Mouse (Mus musculus): ENCODE data around the gene Ipo5.

DNA sequence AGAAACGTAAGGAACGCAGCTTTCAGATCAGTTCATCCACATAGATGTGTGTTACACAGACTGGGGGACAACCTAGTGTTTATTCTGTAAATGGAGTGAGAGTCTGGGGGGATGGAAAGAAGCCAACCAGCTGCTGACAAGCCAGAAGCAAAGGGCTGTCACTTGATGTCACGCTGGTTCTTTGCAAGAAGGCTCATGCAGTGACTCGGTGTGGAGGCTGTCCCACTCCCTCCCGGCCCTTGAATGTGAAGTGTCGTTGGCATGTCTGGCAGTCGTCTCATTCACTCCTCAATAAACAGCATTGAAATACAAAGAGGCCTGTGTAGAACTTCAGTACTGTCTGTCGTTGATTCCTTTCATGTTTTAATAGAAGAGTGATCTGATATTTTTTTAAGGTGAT is 36.1 kb downstream of the Ipo5 start:
- TF ChIP-seq ZNF384 (IDR thresholded peaks at IDR 0.05; ENCODE audit: low read depth, low read length) (no peak), CHD2 (IDR thresholded peaks at IDR 0.05; ENCODE audit: low read depth, low read length) (no peak), HCFC1 (IDR thresholded peaks at IDR 0.05; ENCODE audit: borderline replicate concordance, insufficient read depth, low read length) (no peak)
